Mouse (Mus musculus) left cerebral cortex, postnatal 36 days (tissue): ENCODE results near the gene Vcp. TPM values are rescaled to one million over a fixed set of nuclear protein-coding genes. Genes with fewer than 3 reads are reported as not detected.
A peak's percentile ranks its signal among the peaks of the same experiment; 100 is the strongest.

Experiments used
- DNase-seq, 2 experiments: peaks; one replicate each; pipeline ENCODE4 v3.0.0; 2021 to 2022; ENCODE audit warnings: low spot score in 2 of 2, mixed read lengths in 1 of 2
- intact Hi-C: fragments of 180-260 bp; cut with DNase I; formaldehyde crosslinking; loops from one replicate; pipeline ENCODE4 v1.15.1; 2025
- total RNA-seq, 2 experiments: library from RNA; stranded (reverse); gene quantifications; 2 replicates each; pipeline ENCODE4 v1.2.3; 2021

The Vcp gene
- total RNA-seq, 2 experiments from 2014 or later: 181 to 194 TPM

DNA sequence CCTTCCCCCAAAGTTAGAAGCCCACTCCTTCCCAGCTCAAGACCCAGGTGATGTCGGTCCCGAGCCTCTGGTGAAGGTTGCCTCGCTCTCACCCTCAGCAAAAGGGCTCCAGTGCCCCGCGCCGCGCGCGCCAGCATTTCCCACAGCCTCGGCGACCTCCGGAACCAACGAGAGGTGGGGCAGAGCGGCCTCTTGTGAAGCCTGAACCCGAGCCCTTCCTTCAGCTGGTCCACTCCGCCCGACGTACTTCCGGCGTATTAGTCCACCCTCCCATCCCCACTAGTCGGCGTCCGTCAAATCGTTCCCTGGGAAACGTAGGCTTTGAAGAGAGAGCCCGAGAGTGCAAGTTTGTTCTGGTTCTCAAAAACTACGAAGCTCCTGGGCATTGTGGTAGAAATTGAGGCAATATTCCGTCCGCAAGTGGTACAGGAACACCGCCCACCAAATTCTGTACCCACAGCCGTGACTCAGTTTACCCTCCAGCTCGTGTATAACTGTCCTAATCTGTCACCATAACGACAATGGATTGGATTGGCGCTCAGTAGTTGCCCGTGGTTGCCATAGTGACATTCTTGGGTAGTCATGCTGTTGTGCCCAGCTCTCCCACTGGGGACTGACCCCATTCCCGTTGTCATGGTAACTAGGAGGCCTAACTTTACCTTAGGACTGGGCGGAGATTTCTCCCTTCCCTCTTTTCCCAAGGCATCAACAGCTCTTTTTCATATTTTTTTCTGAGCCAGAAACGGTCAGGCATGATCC, 31.1 kb upstream of the Vcp start, which contains the start of gene Stoml2:
Stoml2 (minus strand) TSS at position 474 of the 759 bp plus-strand sequence.
- intact Hi-C loops: loop anchor here (10.0 kb wide), 1 partner anchor 533 kb away; the partner anchor contains the start of genes Creb3 and Tln1
- DNase-seq: peak; percentile 91 to 92

DNA sequence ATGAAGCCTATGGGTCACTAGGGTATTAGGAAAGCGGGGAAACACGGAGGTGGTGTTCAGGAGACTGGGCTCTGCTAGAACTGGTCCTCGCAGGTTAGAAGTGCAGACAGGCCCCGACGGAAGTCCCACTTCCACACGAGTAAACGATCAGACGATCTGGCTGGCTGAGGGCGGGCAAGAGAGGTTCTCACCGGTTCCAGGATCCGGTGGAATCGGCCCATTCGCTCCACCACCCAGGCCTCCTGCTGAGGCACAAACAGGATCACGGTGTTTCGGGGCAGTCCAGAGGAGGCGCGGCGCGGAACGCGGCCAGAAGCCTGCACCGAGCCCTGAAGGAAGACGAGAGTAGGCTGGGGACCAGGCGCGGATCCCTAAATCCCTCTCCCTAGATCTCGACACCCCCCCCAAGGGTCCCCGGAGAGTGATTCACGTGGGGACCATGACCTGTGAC, 30.5 kb upstream of the Vcp start:
- no peak for DNase-seq
- intact Hi-C loops: loop anchor here (10.0 kb wide), 1 partner anchor 534 kb away; the partner anchor contains the start of genes Creb3 and Tln1

DNA sequence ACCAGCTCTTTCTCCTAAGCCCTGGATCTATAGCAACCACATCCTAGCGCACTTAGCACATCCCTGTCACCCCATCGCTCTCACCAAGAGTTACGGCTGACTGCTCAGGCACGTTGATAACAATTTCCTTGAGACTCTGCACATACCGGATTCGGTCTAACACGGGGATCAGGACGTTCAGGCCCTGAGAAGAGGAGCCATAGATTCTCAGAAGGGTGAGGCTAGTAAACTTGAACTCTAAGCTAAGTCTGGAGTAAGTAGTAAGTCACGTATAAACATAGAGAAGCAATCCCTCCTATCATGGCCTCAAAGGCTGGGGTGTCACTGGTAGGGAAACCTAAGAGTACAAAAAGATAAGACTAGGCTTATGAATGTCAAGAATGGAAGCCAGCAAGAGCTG, 30.0 kb upstream of the Vcp start:
- intact Hi-C loops: loop anchor here (10.0 kb wide), 1 partner anchor 534 kb away; the partner anchor contains the start of genes Creb3 and Tln1
- DNase-seq: no peak

DNA sequence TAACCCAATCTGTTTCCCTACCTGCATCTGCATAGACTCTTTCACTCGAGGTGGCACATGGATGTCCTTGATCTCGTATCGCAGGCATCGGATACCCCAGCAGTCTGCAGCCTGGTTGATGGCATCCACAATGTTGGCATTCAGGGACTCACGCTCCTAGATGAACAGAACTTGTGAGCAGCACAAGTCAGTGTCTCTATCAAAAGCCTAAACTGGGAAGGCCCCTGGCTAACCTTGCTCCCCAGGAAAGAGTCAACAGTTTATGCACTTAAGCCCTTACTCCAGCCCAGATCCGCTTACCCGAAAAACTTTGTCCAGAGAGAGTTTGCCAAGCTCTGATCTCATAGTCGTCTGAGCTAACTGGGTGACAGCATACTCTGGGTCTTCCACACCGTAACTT, 29.4 kb upstream of the Vcp start:
- no peak for DNase-seq
- intact Hi-C loops: loop anchor here (10.0 kb wide), 1 partner anchor 535 kb away; the partner anchor contains the start of genes Creb3 and Tln1

DNA sequence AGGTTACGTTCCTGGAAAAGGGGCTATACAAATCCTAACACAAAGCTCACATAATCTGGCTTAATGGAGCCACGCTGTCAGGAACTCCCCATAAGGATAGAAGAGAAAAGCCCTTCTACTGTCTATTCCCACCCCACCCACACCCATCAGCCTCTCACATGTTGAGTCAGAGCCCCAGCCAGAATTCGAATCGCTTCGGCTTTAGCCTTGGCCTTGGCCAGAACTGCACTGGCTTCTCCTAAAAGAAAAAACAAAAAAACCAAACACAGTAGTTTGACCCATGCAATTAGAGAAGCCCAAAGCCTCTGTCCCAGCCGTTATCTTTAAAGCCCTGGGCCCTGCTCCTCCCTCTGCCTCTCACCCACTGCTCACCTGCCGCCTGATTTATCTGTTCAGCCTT, 28.8 kb upstream of the Vcp start:
- intact Hi-C loops: no loop called here
- DNase-seq: no peak

- intact Hi-C loops: no loop called here
- DNase-seq: peak; percentile 95
Measured at GRCm38 (mm10) chr4:43025084-43025960, 25.0 kb upstream of the Vcp start, which contains the start of gene Pigo. Gene Pigo, minus strand, starts transcription at chr4:43025819.

DNA sequence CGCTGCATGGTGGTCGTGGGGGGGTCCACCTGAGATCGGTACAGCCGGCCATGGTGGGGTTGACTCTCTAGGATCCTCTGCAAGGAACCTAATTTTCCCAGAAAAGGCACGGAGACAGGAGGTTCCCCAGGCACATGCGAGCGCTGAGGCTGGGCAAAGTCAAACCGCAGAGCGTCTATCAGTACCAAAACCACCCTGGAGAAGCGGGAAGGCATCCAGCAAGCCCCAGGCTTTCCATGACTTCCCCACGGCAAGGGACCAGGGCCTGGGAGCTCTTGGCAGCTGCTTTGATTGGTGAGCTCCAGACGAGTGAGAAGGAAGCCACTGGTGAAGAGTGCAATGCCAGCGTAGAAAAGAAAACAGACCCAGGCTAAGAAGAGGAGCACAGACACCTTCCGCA, 24.4 kb upstream of the Vcp start:
- DNase-seq: no peak
- intact Hi-C loops: no loop called here

GRCm38 (mm10) chr4:43021341-43021740, 21.0 kb upstream of the Vcp start:
- intact Hi-C loops: no loop called here
- no peak for DNase-seq

DNA sequence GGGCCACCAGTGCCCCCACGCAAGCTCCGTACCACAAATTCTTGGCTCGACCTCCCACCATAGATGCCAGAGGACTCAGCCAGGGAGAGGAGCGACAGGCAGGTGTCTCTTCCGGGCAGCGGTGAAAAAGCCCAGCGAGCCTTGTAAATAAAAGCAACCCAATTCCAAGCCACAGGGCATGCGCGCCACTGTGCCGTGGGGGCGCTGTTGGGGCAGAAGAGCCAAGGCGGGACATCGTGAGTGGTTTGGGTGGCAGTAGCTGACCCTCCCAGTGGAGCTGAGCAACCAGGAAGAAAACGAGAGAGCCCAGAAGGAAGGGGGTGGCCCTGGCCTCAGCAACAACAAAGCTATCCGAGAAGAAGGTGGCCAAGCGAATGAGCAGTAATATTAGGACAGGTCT, 20.6 kb upstream of the Vcp start:
- DNase-seq: no peak
- intact Hi-C loops: no loop called here

DNA sequence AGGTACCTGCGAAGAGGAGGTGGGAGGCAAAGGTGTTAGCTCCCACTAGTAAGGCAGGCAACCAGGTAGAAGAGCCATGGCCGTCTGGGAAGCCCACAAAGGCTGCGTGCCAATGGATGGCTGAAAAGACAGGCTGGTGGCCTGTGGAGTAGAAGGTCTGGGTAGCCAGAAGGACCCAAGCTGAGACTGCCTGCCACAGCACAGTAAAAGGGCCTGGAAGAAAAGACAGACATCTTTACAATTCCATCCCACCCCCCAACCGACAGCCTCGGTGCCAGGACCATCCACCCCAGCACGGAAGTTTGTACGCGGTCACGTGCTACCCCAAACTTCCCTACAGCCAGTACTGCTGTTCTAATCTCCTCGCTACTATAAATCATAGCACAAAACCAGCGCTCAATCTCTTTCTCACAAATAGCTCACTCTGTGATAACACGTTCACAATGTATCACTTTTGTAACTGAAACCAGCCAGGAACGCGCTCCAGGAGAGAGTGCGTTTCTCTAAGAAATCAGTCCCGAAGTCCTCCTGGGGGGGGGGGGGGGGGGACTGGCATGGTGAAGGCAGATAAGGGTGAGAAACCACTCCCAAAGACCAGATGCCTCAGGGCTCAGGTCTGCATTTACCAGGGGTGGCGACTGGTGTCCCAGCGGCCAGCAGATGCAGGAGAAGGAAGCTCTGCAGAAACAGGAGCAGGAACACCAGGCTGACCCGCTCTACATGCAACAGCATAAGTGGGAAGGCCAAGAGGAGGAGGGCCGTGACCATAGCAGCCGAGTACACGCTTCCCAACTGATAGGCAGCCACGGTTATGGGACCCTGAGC, 19.5 kb upstream of the Vcp start:
- no peak for DNase-seq
- intact Hi-C loops: no loop called here

GRCm38 (mm10) chr4:43019176-43019575, 18.9 kb upstream of the Vcp start:
- intact Hi-C loops: no loop called here
- no peak for DNase-seq

DNA sequence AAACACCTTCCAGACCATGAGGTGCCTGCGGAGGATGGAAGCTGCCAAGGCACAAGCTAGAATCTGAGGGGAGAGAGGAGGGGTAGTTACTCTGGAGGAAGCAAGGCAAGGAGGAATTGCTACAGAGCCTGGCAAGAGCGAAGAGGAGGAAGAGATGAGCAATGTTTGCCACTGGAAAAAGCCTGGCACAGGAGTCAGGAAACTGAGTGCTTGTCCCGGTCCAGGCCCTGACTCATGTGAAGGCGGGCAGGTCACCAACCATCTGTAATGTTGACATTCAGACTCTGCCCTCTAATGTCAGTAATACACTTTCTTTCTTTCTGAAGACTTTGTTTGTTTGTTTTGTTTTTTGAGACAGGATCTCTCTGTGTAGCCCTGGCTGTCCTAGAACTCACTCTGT, 17.8 kb upstream of the Vcp start:
- intact Hi-C loops: no loop called here
- DNase-seq: no peak

- DNase-seq: no peak
- intact Hi-C loops: no loop called here
Measured at GRCm38 (mm10) chr4:43012091-43012490, 11.8 kb upstream of the Vcp start.

- DNase-seq: peak; percentile 85 to 86
- intact Hi-C loops: no loop called here
Measured at GRCm38 (mm10) chr4:43010161-43011038, 10.1 kb upstream of the Vcp start, which contains the start of gene Fancg. Gene Fancg, minus strand, starts transcription at chr4:43010506.

DNA sequence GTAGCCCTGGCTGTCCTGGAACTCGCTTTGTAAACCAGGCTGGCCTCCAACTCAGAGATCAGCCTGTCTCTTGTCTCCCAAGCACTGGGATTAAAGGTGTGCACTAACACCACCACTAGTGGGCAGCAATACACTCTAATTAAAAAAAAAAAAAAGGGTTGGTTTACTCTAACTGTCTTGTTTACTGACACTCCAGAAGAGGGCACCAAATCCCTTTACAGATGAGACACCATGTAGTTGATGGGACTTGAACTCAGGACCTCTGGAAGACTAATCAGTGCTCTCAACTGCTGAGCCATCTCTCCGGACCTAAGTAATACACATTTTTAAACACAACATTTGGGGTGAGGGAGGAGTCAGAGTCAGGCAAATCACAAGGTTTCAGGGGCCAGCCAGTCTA, 5.5 kb upstream of the Vcp start:
- no peak for DNase-seq
- intact Hi-C loops: no loop called here

- intact Hi-C loops: no loop called here
- no peak for DNase-seq
Measured at GRCm38 (mm10) chr4:43004951-43005350, 4.6 kb upstream of the Vcp start.

DNA sequence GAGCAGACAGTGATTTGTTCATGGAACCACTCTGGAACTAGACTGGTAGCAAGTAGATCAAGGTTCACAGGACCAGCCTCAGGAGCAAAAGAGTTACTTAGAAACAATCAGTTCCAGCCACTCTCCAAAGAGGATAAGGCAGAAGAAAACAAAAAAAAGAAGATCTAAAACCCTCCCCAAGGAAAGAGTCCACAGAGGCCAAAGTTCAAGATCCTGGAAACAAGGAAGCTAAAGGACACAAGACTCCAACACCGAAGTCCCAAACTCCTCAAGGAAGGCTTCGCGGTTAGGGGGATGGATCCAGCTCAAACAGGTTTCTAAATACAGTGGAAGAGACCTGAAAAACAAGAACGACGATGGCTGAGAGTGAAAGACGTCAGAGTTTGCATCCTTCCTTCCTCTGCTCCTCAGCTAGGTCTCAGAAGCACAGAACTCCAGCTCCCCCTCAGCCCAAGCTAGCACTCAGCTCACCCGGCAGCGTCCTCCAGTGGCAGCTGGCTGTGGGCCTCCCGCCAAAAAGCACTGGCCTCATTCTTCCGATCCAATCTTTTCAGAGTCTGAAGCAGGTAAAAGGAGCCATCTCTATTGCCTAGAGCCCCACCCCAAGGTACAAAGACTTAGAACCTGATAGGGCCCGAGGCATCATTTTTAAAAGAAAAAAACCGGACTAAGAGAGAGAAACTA, 2.6 kb upstream of the Vcp start:
- DNase-seq: no peak
- intact Hi-C loops: no loop called here

DNA sequence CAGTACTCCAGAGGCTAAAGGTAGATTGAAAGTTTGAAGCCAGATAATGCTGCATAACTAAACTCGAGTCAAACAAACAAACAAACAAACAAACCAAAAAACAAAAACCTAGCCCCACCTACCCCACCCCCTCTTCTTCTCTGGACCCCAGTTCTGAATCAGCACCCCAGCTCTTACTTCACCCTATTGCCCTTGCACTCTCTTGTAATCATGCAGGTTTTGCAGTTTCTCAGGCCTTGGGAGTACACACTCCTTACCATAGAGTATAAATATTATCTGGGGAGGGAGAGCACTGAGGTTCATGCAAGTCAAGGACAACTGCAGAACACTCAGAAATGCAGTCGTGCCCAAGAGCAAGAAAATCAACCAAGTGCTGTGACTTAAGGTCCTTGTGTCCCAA, 965 bp upstream of the Vcp start:
- no peak for DNase-seq
- intact Hi-C loops: no loop called here
